Mouse (Mus musculus) CH12.LX (cell line): ENCODE measurements around the gene Mitf. TPM values are rescaled to one million over a fixed set of nuclear protein-coding genes. Genes with fewer than 3 reads are reported as not detected.

ENCODE experiments used
- DNase-seq: peaks from one replicate; pipeline ENCODE4 v3.0.0-alpha.2; 2013; ENCODE audit errors: extremely low read depth
- H3K27ac ChIP-seq: 2 replicates; pipeline ENCODE4 v1.5.1; 2012; ENCODE audit warnings: low read depth, mild to moderate bottlenecking, control low read depth, moderate library complexity; ENCODE audit not compliant: insufficient read depth
- H3K27me3 ChIP-seq: replicated peaks from 2 replicates; pipeline ENCODE3; 2012; ENCODE audit warnings: inconsistent platforms
- H3K36me3 ChIP-seq, 2 experiments: replicated peaks in 1 of 2; 2 replicates each; pipeline versions ENCODE3 to v1.6.1; 2012; ENCODE audit warnings: inconsistent platforms in 1 of 2, low read length in 1 of 2, mild to moderate bottlenecking in 1 of 2, mixed read lengths in 1 of 2, moderate library complexity in 1 of 2; ENCODE audit not compliant: control insufficient read depth in 1 of 2, insufficient read depth in 1 of 2
- H3K4me1 ChIP-seq, 2 experiments: 2 replicates each; pipeline ENCODE4 v1.6.1; 2012; ENCODE audit warnings: inconsistent platforms in 1 of 2, moderate library complexity in 1 of 2; ENCODE audit not compliant: insufficient read depth in 2 of 2, control insufficient read depth in 1 of 2
- H3K4me2 ChIP-seq: 2 replicates; pipeline ENCODE4 v1.6.1; 2012; ENCODE audit warnings: low read depth, mild to moderate bottlenecking, control low read depth; ENCODE audit not compliant: poor library complexity, insufficient read depth, severe bottlenecking
- H3K4me3 ChIP-seq, 3 experiments: fragments of 150-350 bp in 1 of 3; sonication (generic) in 1 of 3; replicated peaks in 1 of 3; 2 replicates each; pipeline versions ENCODE3 to v1.5.1; 2011 to 2012; ENCODE audit warnings: low read depth in 2 of 3, low read length in 2 of 3, mild to moderate bottlenecking in 2 of 3, moderate library complexity in 2 of 3, control low read depth in 1 of 3, improper control_type of control experiment in 1 of 3, inconsistent platforms in 1 of 3, mixed read lengths in 1 of 3; ENCODE audit not compliant: poor library complexity in 1 of 3
- H3K79me2 ChIP-seq: replicated peaks from 2 replicates; pipeline ENCODE4 v1.6.1; 2012; ENCODE audit warnings: mild to moderate bottlenecking, moderate library complexity; ENCODE audit not compliant: control insufficient read depth, poor library complexity, insufficient read depth, severe bottlenecking; ENCODE audit errors: extremely low read depth
- H3K9ac ChIP-seq: 2 replicates; pipeline ENCODE4 v1.6.1; 2012; ENCODE audit warnings: low read depth, mild to moderate bottlenecking, control low read depth, moderate library complexity; ENCODE audit not compliant: insufficient read depth
- H3K9me3 ChIP-seq: replicated peaks from 2 replicates; pipeline ENCODE3; 2012; ENCODE audit warnings: low read length, inconsistent platforms, mixed read lengths
- BHLHE40 ChIP-seq: IDR thresholded peaks from 2 replicates; pipeline ENCODE4 v1.6.1; 2011; ENCODE audit warnings: mild to moderate bottlenecking, low read depth, low read length, improper control_type of control experiment
- CHD1 ChIP-seq: IDR thresholded peaks from 2 replicates; pipeline ENCODE4 v1.6.1; 2012; ENCODE audit warnings: low read depth, low read length, improper control_type of control experiment, inconsistent platforms
- E2F4 ChIP-seq: IDR thresholded peaks from 2 replicates; pipeline ENCODE4 v1.6.1; 2011; ENCODE audit warnings: low read depth, low read length, improper control_type of control experiment; ENCODE audit not compliant: insufficient replicate concordance
- ELF1 ChIP-seq: IDR thresholded peaks from 2 replicates; pipeline ENCODE4 v1.6.1; 2014; ENCODE audit warnings: low read depth, mild to moderate bottlenecking, inconsistent platforms, low read length, improper control_type of control experiment
- EP300 ChIP-seq: IDR thresholded peaks from 2 replicates; pipeline ENCODE4 v1.6.1; 2011; ENCODE audit warnings: low read length, improper control_type of control experiment
- ETS1 ChIP-seq: conservative IDR thresholded peaks from 2 replicates; pipeline ENCODE4 v1.6.1; 2012; ENCODE audit warnings: low read depth, mild to moderate bottlenecking, inconsistent platforms, low read length, improper control_type of control experiment, moderate library complexity
- GABPA ChIP-seq: IDR thresholded peaks from 2 replicates; pipeline ENCODE4 v1.6.1; 2012; ENCODE audit warnings: low read depth, low read length, improper control_type of control experiment, inconsistent platforms; ENCODE audit not compliant: insufficient replicate concordance
- IRF4 ChIP-seq: IDR thresholded peaks from 2 replicates; pipeline ENCODE4 v1.6.1; 2014; ENCODE audit warnings: low read depth, mild to moderate bottlenecking, inconsistent platforms, low read length, improper control_type of control experiment
- JUN ChIP-seq: IDR thresholded peaks from 2 replicates; pipeline ENCODE4 v1.6.1; 2011; ENCODE audit warnings: low read depth, mild to moderate bottlenecking, low read length, improper control_type of control experiment, moderate library complexity; ENCODE audit not compliant: insufficient read depth
- KAT2A ChIP-seq: IDR thresholded peaks from 2 replicates; pipeline ENCODE4 v1.6.1; 2012; ENCODE audit warnings: low read length, improper control_type of control experiment, inconsistent platforms; ENCODE audit not compliant: insufficient replicate concordance
- MAFK ChIP-seq: IDR thresholded peaks from 2 replicates; pipeline ENCODE4 v1.6.1; 2011; ENCODE audit warnings: low read length, improper control_type of control experiment; ENCODE audit not compliant: insufficient replicate concordance
- MAX ChIP-seq: IDR thresholded peaks from 2 replicates; pipeline ENCODE4 v1.6.1; 2011; ENCODE audit warnings: low read length, improper control_type of control experiment
- PAX5 ChIP-seq: IDR thresholded peaks from 2 replicates; pipeline ENCODE4 v1.6.1; 2012; ENCODE audit warnings: low read length, inconsistent platforms, mixed read lengths
- POLR2A ChIP-seq: IDR thresholded peaks from 2 replicates; pipeline ENCODE4 v1.6.1; 2011; ENCODE audit warnings: low read depth, mild to moderate bottlenecking, improper control_type of control experiment, low read length
- RCOR1 ChIP-seq: conservative IDR thresholded peaks from 2 replicates; pipeline ENCODE4 v1.6.1; 2012; ENCODE audit warnings: low read depth, mild to moderate bottlenecking, inconsistent platforms, low read length, improper control_type of control experiment
- SIN3A ChIP-seq: IDR thresholded peaks from 2 replicates; pipeline ENCODE4 v1.6.1; 2012; ENCODE audit warnings: low read length, improper control_type of control experiment, inconsistent platforms
- TBP ChIP-seq: conservative IDR thresholded peaks from 2 replicates; pipeline ENCODE4 v1.6.1; 2011; ENCODE audit warnings: low read depth, low read length, improper control_type of control experiment
- TCF12 ChIP-seq: IDR thresholded peaks from 2 replicates; pipeline ENCODE4 v1.6.1; 2014; ENCODE audit warnings: low read depth, mild to moderate bottlenecking, inconsistent platforms, low read length, improper control_type of control experiment
- USF1 ChIP-seq: IDR thresholded peaks from 2 replicates; pipeline ENCODE4 v1.6.1; 2014; ENCODE audit warnings: low read depth, mild to moderate bottlenecking, inconsistent platforms, low read length, improper control_type of control experiment
- USF2 ChIP-seq: conservative IDR thresholded peaks from 2 replicates; pipeline ENCODE4 v1.6.1; 2011; ENCODE audit warnings: low read depth, low read length, improper control_type of control experiment
- ZC3H11A ChIP-seq: IDR thresholded peaks from 2 replicates; pipeline ENCODE4 v1.6.1; 2012; ENCODE audit warnings: low read depth, mild to moderate bottlenecking, inconsistent platforms, low read length, improper control_type of control experiment
- dilution Hi-C: fragments of 300-500 bp; cut with MboI; formaldehyde crosslinking; loops from 2 replicates; pipeline ENCODE4 v1.14.3; 2020; ENCODE audit warnings: low sequenced_read_pairs; ENCODE audit not compliant: extremely low pct_unique_long_range_greater_than_20kb, extremely low pct_ligation_motif_present
- in situ Hi-C: fragments of 300-500 bp; cut with MboI; formaldehyde crosslinking; loops from 3 replicates; pipeline ENCODE4 v1.14.3; 2019; ENCODE audit warnings: low sequenced_read_pairs, low pct_ligation_motif_present, low pct_unique_long_range_greater_than_20kb, mixed read lengths
- polyA plus RNA-seq: library from polyadenylated mRNA; unstranded; fragments of >175 nt; gene quantifications from 2 replicates; pipeline ENCODE4 v1.2.1, GENCODE M21; 2012; ENCODE audit warnings: low read depth; ENCODE audit not compliant: insufficient read length
- total RNA-seq, 2 experiments: library from RNA; depleted of rRNA; stranded (reverse); fragments of 300-350 nt in 1 of 2; fragments of >200 nt in 1 of 2; gene quantifications; 2 replicates each; pipeline ENCODE4 v1.2.3; 2012 to 2014

Gene Mitf
- total and polyA plus RNA-seq, 3 experiments: 3.4 to 4.7 (median 3.6) TPM

GRCm38 (mm10) chr6:97880363-97880762 is 73.5 kb downstream of the Mitf start:
- Histone ChIP-seq H3K4me2 (no peak overlapping the region), H3K4me3 (no peak overlapping the region), H3K9ac (no peak overlapping the region), H3K36me3 (peaks cover 0 to 3% of the 10 kb centered on the region in 2 experiments), H3K79me2 (no peaks in the 10 kb centered on the region), H3K9me3 (no peaks in the 10 kb centered on the region), H3K27me3 (no peaks in the 10 kb centered on the region), H3K27ac (no peak overlapping the region), H3K4me1 (peaks cover 0 to 7% of the 10 kb centered on the region in 2 experiments; a peak in 2 of 4 replicates)
- DNase-seq: no peak
- in situ Hi-C loops (no loop called here), dilution Hi-C loops (no loop called here)
- TF ChIP-seq KAT2A (no peak), RCOR1 (no peak), MAFK (no peak), EP300 (no peak), CHD1 (no peak), TCF12 (no peak), ETS1 (no peak)

GRCm38 (mm10) chr6:97881935-97882334 is 75.1 kb downstream of the Mitf start:
- H3K9me3 ChIP-seq: no peaks in the 10 kb centered on the region
- dilution Hi-C loops: no loop called here
- in situ Hi-C loops: no loop called here

GRCm38 (mm10) chr6:97882931-97883330 is 76.1 kb downstream of the Mitf start:
- Histone ChIP-seq H3K27me3 (no peaks in the 10 kb centered on the region), H3K27ac (no peak overlapping the region), H3K79me2 (no peaks in the 10 kb centered on the region)
- dilution Hi-C loops: no loop called here
- TF ChIP-seq KAT2A (no peak), PAX5 (no peak), IRF4 (no peak), USF2 (no peak), ZC3H11A (no peak), JUN (no peak), BHLHE40 (no peak), EP300 (no peak), MAX (no peak), POLR2A (no peak), TBP (no peak), USF1 (no peak)
- TF ChIP-seq, all 38 proteins: peak for 0
- no peak overlapping the region for H3K9ac ChIP-seq
- H3K4me1 ChIP-seq: peaks cover 0 to 9% of the 10 kb centered on the region in 2 experiments; a peak in 2 of 4 replicates
- no peak overlapping the region for H3K4me2 ChIP-seq
- H3K36me3 ChIP-seq: peaks cover 0 to 3% of the 10 kb centered on the region in 2 experiments
- in situ Hi-C loops: no loop called here
- H3K4me3 ChIP-seq: no peak overlapping the region
- no peaks in the 10 kb centered on the region for H3K9me3 ChIP-seq
- no peak for DNase-seq

More at GRCm38 (mm10) chr6:97881935-97882334, 75.1 kb downstream of the Mitf start:
- H3K9ac ChIP-seq: no peak overlapping the region
- H3K27ac ChIP-seq: no peak overlapping the region
- peaks cover 0 to 7% of the 10 kb centered on the region in 2 experiments; a peak in 2 of 4 replicates for H3K4me1 ChIP-seq
- no peak overlapping the region for H3K4me2 ChIP-seq
- H3K36me3 ChIP-seq: peaks cover 0 to 3% of the 10 kb centered on the region in 2 experiments
- no peak for TF ChIP-seq ELF1
- TF ChIP-seq TBP: no peak
- no peak for TF ChIP-seq E2F4
- TF ChIP-seq MAX: no peak
- no peak for TF ChIP-seq SIN3A
- no peak for TF ChIP-seq ETS1
- no peak for TF ChIP-seq GABPA
- TF ChIP-seq IRF4: no peak
- no peaks in the 10 kb centered on the region for H3K27me3 ChIP-seq
- H3K4me3 ChIP-seq: no peak overlapping the region
- no peak for DNase-seq
- no peaks in the 10 kb centered on the region for H3K79me2 ChIP-seq
